Mouse (Mus musculus) liver, embryonic 14.5 days (tissue): ENCODE data around the gene Tdrd12.

Experiments
- CTCF ChIP-seq: IDR thresholded peaks from 2 replicates; pipeline ENCODE4 v1.5.1; 2016; ENCODE audit warnings: antibody characterized with exemption, low read depth, control low read depth
- EP300 ChIP-seq: IDR thresholded peaks from 2 replicates; pipeline ENCODE4 v1.6.1; 2016; ENCODE audit warnings: antibody characterized with exemption, low read depth

DNA sequence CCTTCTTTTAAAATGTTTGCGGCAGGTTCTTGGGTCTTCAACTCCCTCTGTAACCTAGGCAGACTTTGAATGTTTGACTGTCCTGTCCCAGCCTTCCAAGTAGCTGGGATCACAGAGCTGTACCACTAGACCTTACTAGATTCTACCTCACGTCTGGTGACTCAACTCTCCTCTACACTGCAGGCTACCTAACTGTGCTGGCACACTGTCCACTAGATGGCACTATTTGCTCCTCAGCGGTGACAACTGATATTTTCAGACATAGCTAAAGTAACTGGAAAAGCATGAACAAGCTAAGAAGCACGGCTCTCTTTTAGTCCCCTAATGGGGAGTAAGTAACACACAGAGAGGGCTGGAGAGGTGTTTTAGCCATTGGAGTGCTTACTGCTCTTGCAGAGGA lies 8.3 kb upstream of the Tdrd12 start:
- TF ChIP-seq CTCF (peak; percentile 95), EP300 (no peak)
